Mouse (Mus musculus) G1E (cell line): Measurements from ENCODE around the gene Mmgt2. TPM values are rescaled to one million over a fixed set of nuclear protein-coding genes. Genes with fewer than 3 reads are reported as not detected.
"Not testable (repeated sequence)": the region's sequence is repeated elsewhere in the genome, so short reads cannot be mapped to it uniquely, and the experiment has no call there.

Experiments used
- ATAC-seq: 2 replicates; pipeline ENCODE4 v1.8.0; 2016; ENCODE audit warnings: mild to moderate bottlenecking; ENCODE audit not compliant: insufficient number of reproducible peaks, poor library complexity, low FRiP score, severe bottlenecking; ENCODE audit errors: extremely low read depth
- DNase-seq: peaks from one replicate; pipeline ENCODE4 v3.0.0; 2012; ENCODE audit warnings: low spot score
- H3K27me3 ChIP-seq: 2 replicates; pipeline ENCODE4 v1.6.1; 2012; ENCODE audit warnings: mild to moderate bottlenecking, low read length, inconsistent platforms; ENCODE audit not compliant: insufficient read depth
- H3K36me3 ChIP-seq: replicated peaks from 2 replicates; pipeline ENCODE3; 2012; ENCODE audit warnings: mild to moderate bottlenecking, inconsistent platforms
- H3K4me1 ChIP-seq: 2 replicates; pipeline ENCODE4 v1.6.1; 2012; ENCODE audit warnings: low read depth, low read length, inconsistent platforms, mixed read lengths; ENCODE audit not compliant: insufficient read depth
- H3K4me3 ChIP-seq: 2 replicates; pipeline ENCODE4 v1.5.1; 2012; ENCODE audit warnings: low read depth, mild to moderate bottlenecking, inconsistent platforms, low read length, moderate library complexity, mixed read lengths
- H3K9me3 ChIP-seq: replicated peaks from 2 replicates; pipeline ENCODE4 v1.6.1; 2012; ENCODE audit warnings: inconsistent platforms
- CTCF ChIP-seq: IDR thresholded peaks from 2 replicates; pipeline ENCODE4 v1.5.1; 2012; ENCODE audit warnings: low read depth, low read length, inconsistent platforms, mixed read lengths
- GATA1 ChIP-seq: IDR thresholded peaks from 2 replicates; pipeline ENCODE4 v1.6.1; 2012; ENCODE audit warnings: borderline replicate concordance, low read length, inconsistent platforms, mixed read lengths
- GATA2 ChIP-seq: IDR thresholded peaks from 2 replicates; pipeline ENCODE4 v1.6.1; 2012; ENCODE audit warnings: low read depth, low read length, inconsistent platforms, borderline replicate concordance
- POLR2AphosphoS5 ChIP-seq: IDR thresholded peaks from 2 replicates; pipeline ENCODE4 v1.6.1; 2012; ENCODE audit warnings: low read depth, low read length, inconsistent platforms; ENCODE audit not compliant: insufficient replicate concordance
- TAL1 ChIP-seq: conservative IDR thresholded peaks from 2 replicates; pipeline ENCODE4 v1.6.1; 2012; ENCODE audit warnings: low read depth, low read length, inconsistent platforms, mixed read lengths
- polyA plus RNA-seq: library from polyadenylated mRNA; stranded (reverse); fragments of >175 nt; gene quantifications from 2 replicates; pipeline ENCODE4 v1.2.3, GENCODE M21; 2012
- total RNA-seq, 2 experiments: library from RNA; stranded (forward) in 1 of 2; stranded (reverse) in 1 of 2; fragments of 200-1000 nt in 1 of 2; fragments of >200 nt in 1 of 2; fragmentation: Nextera tagmentation in 1 of 2; gene quantifications; 2 replicates each; pipeline ENCODE4 v1.2.3; 2014 to 2017

Gene Mmgt2
- total and polyA plus RNA-seq, 3 experiments = 7.9 to 24.3 (median 8.2) TPM

GRCm38 (mm10) chr11:62645337-62645675, 3.2 kb upstream of the Mmgt2 start:
- H3K4me3 ChIP-seq = no peak overlapping the region
- H3K27me3 ChIP-seq = peaks cover 28% of the 10 kb centered on the region
- TF ChIP-seq POLR2AphosphoS5 (no peak), GATA2 (no peak), GATA1 (no peak), TAL1 (no peak)
- DNase-seq = no peak
- no peaks in the 10 kb centered on the region for H3K36me3 ChIP-seq
- no peak for ATAC-seq
- H3K9me3 ChIP-seq = peaks cover 4% of the 10 kb centered on the region; the same call in 1 of the 2 replicates
- H3K4me1 ChIP-seq = peaks cover 8% of the 10 kb centered on the region

GRCm38 (mm10) chr11:62645732-62646494, 2.6 kb upstream of the Mmgt2 start:
- H3K9me3 ChIP-seq = peaks cover 4% of the 10 kb centered on the region; the same call in 1 of the 2 replicates
- TF ChIP-seq CTCF (no peak), GATA1 (no peak), GATA2 (no peak), TAL1 (no peak), POLR2AphosphoS5 (no peak)
- H3K27me3 ChIP-seq = peaks cover 26% of the 10 kb centered on the region
- ATAC-seq (no peak), DNase-seq (no peak)
- H3K36me3 ChIP-seq = no peaks in the 10 kb centered on the region
- H3K4me3 ChIP-seq = no peak overlapping the region
- peaks cover 8% of the 10 kb centered on the region for H3K4me1 ChIP-seq

GRCm38 (mm10) chr11:62646495-62646843, 2.0 kb upstream of the Mmgt2 start:
- Histone ChIP-seq H3K36me3 (peaks cover 2% of the 10 kb centered on the region), H3K27me3 (peaks cover 26% of the 10 kb centered on the region), H3K4me1 (peaks cover 8% of the 10 kb centered on the region), H3K4me3 (no peak overlapping the region), H3K9me3 (peaks cover 4% of the 10 kb centered on the region; the same call in 1 of the 2 replicates)
- ATAC-seq (no peak), DNase-seq (no peak)
- TF ChIP-seq GATA2 (no peak), TAL1 (no peak), POLR2AphosphoS5 (no peak), CTCF (no peak), GATA1 (no peak)

GRCm38 (mm10) chr11:62646958-62647515, 1.4 kb upstream of the Mmgt2 start:
- TF ChIP-seq POLR2AphosphoS5 (no peak), GATA1 (no peak), TAL1 (no peak), GATA2 (no peak), CTCF (no peak)
- Histone ChIP-seq H3K27me3 (peaks cover 26% of the 10 kb centered on the region), H3K4me3 (no peak overlapping the region), H3K36me3 (peaks cover 6% of the 10 kb centered on the region), H3K9me3 (peaks cover 4% of the 10 kb centered on the region; the same call in 1 of the 2 replicates), H3K4me1 (peaks cover 8% of the 10 kb centered on the region)
- ATAC-seq (no peak), DNase-seq (no peak)

- peak within 1 kb of the TSS; percentile 70 for H3K4me3 ChIP-seq
- H3K36me3 ChIP-seq = peaks cover 12% of the 10 kb centered on the region
- H3K9me3 ChIP-seq = peaks cover 4% of the 10 kb centered on the region; the same call in 1 of the 2 replicates
- DNase-seq = peak; percentile 19
- no peak for ATAC-seq
- no peak for TF ChIP-seq GATA2
- no peak for TF ChIP-seq GATA1
- no peak for TF ChIP-seq CTCF
- no peak for TF ChIP-seq TAL1
- no peak for TF ChIP-seq POLR2AphosphoS5
- peaks cover 25% of the 10 kb centered on the region for H3K27me3 ChIP-seq
- peaks cover 8% of the 10 kb centered on the region for H3K4me1 ChIP-seq
These were observed 538 bp upstream of the Mmgt2 start, which contains the start of gene Lrrc75a for GRCm38 (mm10) chr11:62647661-62648590. TSS of gene Lrrc75a (minus strand) at chr11:62648523.

GRCm38 (mm10) chr11:62649803-62650202, 1.3 kb downstream of the Mmgt2 start:
- Histone ChIP-seq H3K27me3 (peaks cover 16% of the 10 kb centered on the region; the same call in 1 of the 2 replicates), H3K36me3 (peaks cover 22% of the 10 kb centered on the region)
- H3K4me3 ChIP-seq, ATAC-seq, H3K4me1 ChIP-seq, DNase-seq, H3K9me3 ChIP-seq: not testable (repeated sequence)
